Mouse (Mus musculus) kidney, adult 2 months (tissue): ENCODE results near the gene Mfsd14b. TPM values are rescaled to one million over a fixed set of nuclear protein-coding genes. Genes with fewer than 3 reads are reported as not detected.

ENCODE experiments used
- DNase-seq: peaks from one replicate; pipeline ENCODE4 v3.0.0; 2021
- H3K27ac ChIP-seq: fragments of 200-500 bp; 2 replicates; pipeline ENCODE4 v1.5.1; 2012; ENCODE audit warnings: low read depth, low read length, control low read depth, inconsistent platforms; ENCODE audit not compliant: insufficient read depth
- H3K27me3 ChIP-seq: fragments of 200-500 bp; replicated peaks from 2 replicates; pipeline ENCODE4 v1.6.1; 2012; ENCODE audit warnings: mild to moderate bottlenecking, moderate library complexity, low read length, inconsistent platforms; ENCODE audit not compliant: control insufficient read depth, insufficient read depth
- H3K36me3 ChIP-seq: fragments of 200-500 bp; 2 replicates; pipeline ENCODE4 v1.6.1; 2012; ENCODE audit warnings: mild to moderate bottlenecking, moderate library complexity, low read length, inconsistent platforms; ENCODE audit not compliant: control insufficient read depth, insufficient read depth
- H3K4me1 ChIP-seq: fragments of 200-500 bp; 2 replicates; pipeline ENCODE4 v1.6.1; 2011; ENCODE audit warnings: low read length; ENCODE audit not compliant: control insufficient read depth, insufficient read depth
- H3K4me3 ChIP-seq: fragments of 200-500 bp; 2 replicates; pipeline ENCODE4 v1.5.1; 2011; ENCODE audit warnings: mild to moderate bottlenecking, low read depth, low read length, control low read depth; ENCODE audit not compliant: insufficient read depth
- CTCF ChIP-seq: fragments of 200-500 bp; conservative IDR thresholded peaks from 2 replicates; pipeline ENCODE4 v1.5.1; 2011; ENCODE audit warnings: low read depth, mild to moderate bottlenecking, control low read depth, low read length, moderate library complexity, mixed read lengths; ENCODE audit not compliant: insufficient read depth, insufficient read length
- POLR2A ChIP-seq: fragments of 200-500 bp; IDR thresholded peaks from one replicate; pipeline ENCODE4 v1.6.1; 2011; ENCODE audit warnings: low read depth, low read length, control low read depth
- WGBS: fragments of 180-500 bp; shearing (Covaris S2); methylation state at CpG from one replicate; pipeline ENCODE4 v1.1.7; 2018; 5-methylcytosine and 5-hydroxymethylcytosine counted together
- polyA plus RNA-seq: library from polyadenylated mRNA; depleted of rRNA; stranded (reverse); fragments of >200 nt; gene quantifications from 2 replicates; pipeline ENCODE4 v1.2.3, GENCODE M21; 2012

Gene Mfsd14b
- polyA plus RNA-seq, 1 experiment: 15.6 TPM

DNA sequence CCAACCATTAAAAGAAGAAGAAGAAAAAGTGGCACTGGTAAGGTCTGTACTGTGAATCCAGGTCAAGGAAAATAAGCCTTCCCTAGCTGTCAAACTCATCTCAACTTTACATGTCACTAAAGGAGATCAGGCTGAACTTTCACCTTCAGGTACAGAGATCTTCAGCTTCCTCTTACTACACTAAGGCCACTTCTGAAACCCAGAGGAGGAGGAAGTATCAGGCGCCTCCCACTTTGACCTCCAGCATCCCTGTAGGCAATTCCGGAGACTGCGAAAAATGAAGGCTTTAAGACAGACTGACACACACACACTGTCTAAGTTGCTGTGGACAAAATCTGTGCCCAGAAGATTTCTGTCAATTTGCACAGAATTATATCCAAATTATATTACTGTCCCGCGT, 814 bp downstream of the Mfsd14b start:
- TF ChIP-seq POLR2A (no peak), CTCF (no peak)
- peak; percentile 58 for DNase-seq
- H3K27ac ChIP-seq: peak overlapping the region; percentile 30; the same call in 1 of the 2 replicates
- H3K4me3 ChIP-seq: peak overlapping the region; percentile 74
- H3K36me3 ChIP-seq: no peaks in the 10 kb centered on the region
- H3K27me3 ChIP-seq: no peaks in the 10 kb centered on the region
- 0% methylated on average over 5 of the region's 5 CpGs for WGBS
- H3K4me1 ChIP-seq: peaks cover 3% of the 10 kb centered on the region; the same call in 1 of the 2 replicates

GRCm38 (mm10) chr13:65101232-65101631, 11.5 kb downstream of the Mfsd14b start:
- 90% methylated on average over 3 of the region's 3 CpGs for WGBS
- no peaks in the 10 kb centered on the region for H3K27me3 ChIP-seq
- H3K27ac ChIP-seq: no peak overlapping the region
- H3K4me1 ChIP-seq: no peaks in the 10 kb centered on the region
- DNase-seq: no peak
- H3K36me3 ChIP-seq: no peaks in the 10 kb centered on the region
- no peak overlapping the region for H3K4me3 ChIP-seq
- TF ChIP-seq POLR2A (no peak), CTCF (no peak)

DNA sequence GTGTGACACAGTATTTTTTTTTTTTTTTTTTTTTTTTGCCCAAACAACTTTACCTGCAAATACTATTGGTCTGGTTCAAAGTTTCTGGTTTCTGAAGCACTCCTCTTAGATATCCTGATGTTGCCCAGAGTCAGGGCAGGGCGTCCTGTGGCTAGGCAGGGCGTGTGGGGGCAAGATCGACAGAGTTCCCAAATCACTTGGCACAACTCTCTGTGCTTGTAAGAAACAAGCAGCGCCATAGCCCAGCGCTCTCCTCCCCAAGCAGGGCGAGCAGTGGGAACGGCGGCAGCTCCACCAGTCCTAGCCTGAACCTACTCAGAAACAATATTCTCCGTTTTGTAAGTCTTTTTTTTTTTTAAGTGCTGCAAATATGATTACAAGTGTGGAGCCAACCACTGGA, 12.1 kb downstream of the Mfsd14b start:
- 97% methylated on average over 9 of the region's 9 CpGs for WGBS
- Histone ChIP-seq H3K27me3 (no peaks in the 10 kb centered on the region), H3K4me1 (no peaks in the 10 kb centered on the region), H3K36me3 (no peaks in the 10 kb centered on the region), H3K27ac (no peak overlapping the region), H3K4me3 (no peak overlapping the region)
- DNase-seq: no peak
- no peak for TF ChIP-seq CTCF
- no peak for TF ChIP-seq POLR2A

DNA sequence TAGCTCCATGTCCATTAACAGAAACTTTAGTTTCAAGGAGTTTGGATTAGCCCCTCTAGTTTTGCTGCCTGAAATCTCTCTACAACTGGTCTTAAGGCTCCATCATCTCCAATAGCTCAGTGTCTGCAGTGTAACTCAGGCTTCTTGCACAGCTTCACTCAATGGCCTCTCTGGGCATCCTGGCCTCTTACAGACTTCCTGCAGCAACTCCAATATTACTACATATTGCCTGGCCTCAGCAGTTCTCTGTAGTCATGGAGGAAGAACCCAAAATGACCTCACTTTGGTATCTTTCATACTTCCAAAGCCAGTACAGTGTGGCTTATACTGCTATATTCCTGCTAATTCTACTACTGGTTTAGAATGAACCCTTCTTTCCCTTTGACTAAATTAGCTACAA, 15.8 kb downstream of the Mfsd14b start:
- TF ChIP-seq CTCF (no peak), POLR2A (no peak)
- Histone ChIP-seq H3K27ac (no peak overlapping the region), H3K4me3 (no peak overlapping the region), H3K27me3 (no peaks in the 10 kb centered on the region), H3K4me1 (no peaks in the 10 kb centered on the region), H3K36me3 (no peaks in the 10 kb centered on the region)
- DNase-seq: no peak

- Histone ChIP-seq H3K27ac (no peak overlapping the region), H3K4me1 (no peaks in the 10 kb centered on the region), H3K27me3 (no peaks in the 10 kb centered on the region), H3K4me3 (no peak overlapping the region), H3K36me3 (no peaks in the 10 kb centered on the region)
- DNase-seq: no peak
- 98% methylated on average over 4 of the region's 4 CpGs for WGBS
- no peak for TF ChIP-seq POLR2A
Observed at GRCm38 (mm10) chr13:65095923-65096322, 16.9 kb downstream of the Mfsd14b start.

GRCm38 (mm10) chr13:65069969-65070368, 42.8 kb downstream of the Mfsd14b start:
- TF ChIP-seq POLR2A (no peak), CTCF (no peak)
- no peaks in the 10 kb centered on the region for H3K27me3 ChIP-seq
- no peaks in the 10 kb centered on the region for H3K4me1 ChIP-seq
- H3K36me3 ChIP-seq: no peaks in the 10 kb centered on the region
- no peak for DNase-seq
- no peak overlapping the region for H3K27ac ChIP-seq
- H3K4me3 ChIP-seq: no peak overlapping the region
- WGBS: 89% methylated on average over 2 of the region's 2 CpGs

- no peaks in the 10 kb centered on the region for H3K4me1 ChIP-seq
Observed at GRCm38 (mm10) chr13:65052660-65053059, 60.1 kb downstream of the Mfsd14b start, which contains the start of gene Prss47. TSS of gene Prss47 (minus strand) at chr13:65052760.

GRCm38 (mm10) chr13:65035057-65035456, 77.7 kb downstream of the Mfsd14b start:
- WGBS: 58% methylated on average over 4 of the region's 4 CpGs
- Histone ChIP-seq H3K27ac (no peak overlapping the region), H3K4me3 (no peak overlapping the region), H3K27me3 (no peaks in the 10 kb centered on the region), H3K36me3 (no peaks in the 10 kb centered on the region), H3K4me1 (no peaks in the 10 kb centered on the region)
- TF ChIP-seq CTCF (no peak), POLR2A (no peak)
- peak; percentile 31 for DNase-seq

More at GRCm38 (mm10) chr13:65052660-65053059, 60.1 kb downstream of the Mfsd14b start, which contains the start of gene Prss47:
- Histone ChIP-seq H3K4me3 (no peak within 1 kb of the TSS), H3K27ac (no peak within 1 kb of the TSS), H3K36me3 (no peaks in the 10 kb centered on the region), H3K27me3 (no peaks in the 10 kb centered on the region; the same call in 1 of the 2 replicates)
- no peak for DNase-seq
- WGBS: 81% methylated on average over 9 of the region's 9 CpGs
- TF ChIP-seq POLR2A: no peak
- TF ChIP-seq CTCF: no peak
